Mouse (Mus musculus): Measurements from ENCODE around the gene Nhsl1. TPM values are rescaled to one million over a fixed set of nuclear protein-coding genes. Genes with fewer than 3 reads are reported as not detected.

Nhsl1 gene
- polyA plus RNA-seq, 1 experiment from 2014 or later, result 17.1 TPM

DNA sequence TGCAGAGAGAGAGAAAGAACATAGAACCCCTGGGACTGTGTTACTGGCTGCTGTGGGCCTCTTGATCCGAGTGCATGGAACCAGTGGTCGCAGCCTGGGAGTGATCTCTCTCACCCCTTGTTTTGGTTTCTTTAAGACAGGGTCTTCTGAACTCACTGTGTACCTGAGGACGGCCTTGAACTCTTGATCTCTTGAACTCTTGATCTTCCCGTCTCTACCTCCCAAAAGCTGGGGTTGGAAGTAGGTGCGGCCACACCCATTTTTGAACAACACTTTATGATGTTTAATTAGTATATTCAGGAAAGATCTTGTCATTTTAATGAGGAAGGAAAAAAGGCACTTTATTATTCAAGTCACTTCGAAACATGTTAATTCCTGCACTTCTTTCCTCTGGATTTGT lies 37.7 kb downstream of the Nhsl1 start:
- H3K36me3 ChIP-seq (ENCODE audit: control insufficient read depth, insufficient read depth, low read length), result no peaks in the 10 kb centered on the region
- no peak overlapping the region for H3K27ac ChIP-seq (ENCODE audit: low read depth, low read length)
- no peaks in the 10 kb centered on the region for H3K4me1 ChIP-seq (ENCODE audit: control insufficient read depth, insufficient read depth, low read length)
- H3K4me3 ChIP-seq (ENCODE audit: low read depth, low read length), result no peak overlapping the region
- no peak for ATAC-seq
- WGBS, result 84% methylated on average over 6 of the region's 6 CpGs
- no peak for DNase-seq (ENCODE audit: low spot score)
- no peaks in the 10 kb centered on the region for H3K9me3 ChIP-seq (replicated peaks; ENCODE audit: control insufficient read depth, low read length)
- no peaks in the 10 kb centered on the region for H3K27me3 ChIP-seq (replicated peaks; ENCODE audit: control insufficient read depth, insufficient read depth, low read length)
- H3K9ac ChIP-seq (ENCODE audit: low read length), result no peak overlapping the region
- no peak overlapping the region for H3K4me2 ChIP-seq (ENCODE audit: low read length)

GRCm38 (mm10) chr10:18357212-18357611 lies 38.4 kb downstream of the Nhsl1 start:
- Histone ChIP-seq H3K27ac (ENCODE audit: low read depth, low read length) (no peak overlapping the region), H3K4me3 (ENCODE audit: low read depth, low read length) (no peak overlapping the region), H3K4me2 (ENCODE audit: low read length) (no peak overlapping the region), H3K36me3 (ENCODE audit: control insufficient read depth, insufficient read depth, low read length) (no peaks in the 10 kb centered on the region), H3K9ac (ENCODE audit: low read length) (no peak overlapping the region), H3K27me3 (replicated peaks; ENCODE audit: control insufficient read depth, insufficient read depth, low read length) (no peaks in the 10 kb centered on the region), H3K9me3 (replicated peaks; ENCODE audit: control insufficient read depth, low read length) (no peaks in the 10 kb centered on the region), H3K4me1 (ENCODE audit: control insufficient read depth, insufficient read depth, low read length) (no peaks in the 10 kb centered on the region)
- ATAC-seq (no peak), DNase-seq (ENCODE audit: low spot score) (peak; percentile 25)
- WGBS, result 72% methylated on average over 6 of the region's 6 CpGs

DNA sequence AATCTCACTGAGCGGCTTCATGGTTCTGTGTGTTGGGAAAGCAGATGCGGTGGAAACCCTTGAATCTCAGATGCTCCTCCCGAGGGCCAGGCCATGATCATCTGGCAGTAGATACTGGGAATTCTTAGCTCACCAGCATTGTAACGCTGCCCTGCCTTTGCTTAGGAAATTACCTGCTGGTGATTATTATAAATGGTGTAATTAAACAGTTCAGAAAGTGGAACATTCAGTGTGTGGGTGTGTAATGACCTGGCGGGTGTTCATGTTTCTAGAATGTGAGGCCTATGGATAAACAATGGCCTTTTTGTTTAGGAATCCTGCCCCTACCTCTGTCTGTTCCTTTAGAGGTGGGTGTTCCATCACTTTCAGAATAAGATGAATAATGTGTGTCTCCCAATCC lies 39.7 kb downstream of the Nhsl1 start:
- Histone ChIP-seq H3K4me1 (ENCODE audit: control insufficient read depth, insufficient read depth, low read length) (no peaks in the 10 kb centered on the region), H3K9ac (ENCODE audit: low read length) (no peak overlapping the region), H3K9me3 (replicated peaks; ENCODE audit: control insufficient read depth, low read length) (no peaks in the 10 kb centered on the region), H3K4me2 (ENCODE audit: low read length) (no peak overlapping the region), H3K27me3 (replicated peaks; ENCODE audit: control insufficient read depth, insufficient read depth, low read length) (0 out of 2 replicates have a peak, but pooled peaks cover under 1% of the 10 kb centered on the region), H3K27ac (ENCODE audit: low read depth, low read length) (no peak overlapping the region), H3K4me3 (ENCODE audit: low read depth, low read length) (no peak overlapping the region), H3K36me3 (ENCODE audit: control insufficient read depth, insufficient read depth, low read length) (no peaks in the 10 kb centered on the region)
- ATAC-seq, result no peak
- 67% methylated on average over 5 of the region's 5 CpGs for WGBS
- DNase-seq (ENCODE audit: low spot score), result no peak

DNA sequence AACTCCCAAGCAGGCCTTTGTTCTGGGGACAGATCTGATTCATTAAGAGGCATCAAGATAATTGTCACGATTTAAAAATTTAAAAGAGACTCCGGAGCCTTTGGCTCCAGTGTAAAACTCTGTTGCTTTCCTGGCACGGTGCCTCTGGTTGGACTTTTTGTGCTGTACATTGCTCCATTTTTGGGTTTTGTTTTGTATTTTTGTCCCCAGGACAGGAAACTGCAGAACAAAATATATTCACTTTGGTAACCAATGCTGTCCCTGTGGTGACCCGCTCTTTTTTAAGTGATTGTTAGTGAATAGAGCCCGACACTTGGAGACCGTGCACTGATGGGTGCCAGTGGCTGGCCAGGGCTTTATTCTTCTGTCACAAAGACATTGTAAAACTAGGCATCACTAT lies 41.4 kb downstream of the Nhsl1 start:
- DNase-seq (ENCODE audit: low spot score) (peak; percentile 89), ATAC-seq (peak; percentile 86)
- Histone ChIP-seq H3K4me3 (ENCODE audit: low read depth, low read length) (no peak overlapping the region), H3K4me1 (ENCODE audit: control insufficient read depth, insufficient read depth, low read length) (no peaks in the 10 kb centered on the region), H3K36me3 (ENCODE audit: control insufficient read depth, insufficient read depth, low read length) (no peaks in the 10 kb centered on the region), H3K27ac (ENCODE audit: low read depth, low read length) (no peak overlapping the region), H3K4me2 (ENCODE audit: low read length) (0 out of 2 replicates have a peak overlapping the region, but pooled peaks have one; percentile 7), H3K9ac (ENCODE audit: low read length) (no peak overlapping the region), H3K9me3 (replicated peaks; ENCODE audit: control insufficient read depth, low read length) (no peaks in the 10 kb centered on the region), H3K27me3 (replicated peaks; ENCODE audit: control insufficient read depth, insufficient read depth, low read length) (0 out of 2 replicates have a peak, but pooled peaks cover 2% of the 10 kb centered on the region)
- WGBS, result 15% methylated on average over 6 of the region's 6 CpGs

DNA sequence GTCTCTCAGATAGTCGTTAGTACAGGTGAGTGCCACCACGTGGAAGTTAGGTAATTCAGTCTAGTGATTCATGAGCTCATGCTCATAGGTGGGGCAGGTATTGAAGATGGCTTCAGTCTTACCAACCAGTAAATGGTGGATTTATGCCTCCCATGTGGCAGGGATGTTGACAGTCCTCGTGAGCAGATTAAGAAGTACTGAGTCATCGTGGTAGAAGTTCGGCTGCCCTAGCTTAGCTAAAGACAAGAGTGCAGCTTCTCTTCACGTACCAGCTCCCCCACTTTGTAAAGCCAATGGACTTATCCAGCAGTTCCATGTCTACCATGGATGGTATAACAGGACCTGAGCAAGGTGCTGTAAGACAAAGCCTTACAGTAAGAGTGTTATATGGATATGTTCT lies 46.6 kb downstream of the Nhsl1 start:
- ATAC-seq (no peak), DNase-seq (ENCODE audit: low spot score) (no peak)
- Histone ChIP-seq H3K4me3 (ENCODE audit: low read depth, low read length) (no peak overlapping the region), H3K36me3 (ENCODE audit: control insufficient read depth, insufficient read depth, low read length) (no peaks in the 10 kb centered on the region), H3K9ac (ENCODE audit: low read length) (no peak overlapping the region), H3K27me3 (replicated peaks; ENCODE audit: control insufficient read depth, insufficient read depth, low read length) (peaks cover 2% of the 10 kb centered on the region; the same call in 1 of the 2 replicates), H3K9me3 (replicated peaks; ENCODE audit: control insufficient read depth, low read length) (no peaks in the 10 kb centered on the region), H3K27ac (ENCODE audit: low read depth, low read length) (no peak overlapping the region), H3K4me1 (ENCODE audit: control insufficient read depth, insufficient read depth, low read length) (no peaks in the 10 kb centered on the region), H3K4me2 (ENCODE audit: low read length) (no peak overlapping the region)
- 93% methylated on average over 6 of the region's 6 CpGs for whole genome bisulfite sequencing

- ATAC-seq (no peak), DNase-seq (ENCODE audit: low spot score) (peak; percentile 33)
- Histone ChIP-seq H3K4me3 (ENCODE audit: low read depth, low read length) (no peak overlapping the region), H3K4me2 (ENCODE audit: low read length) (no peak overlapping the region), H3K4me1 (ENCODE audit: control insufficient read depth, insufficient read depth, low read length) (no peaks in the 10 kb centered on the region), H3K36me3 (ENCODE audit: control insufficient read depth, insufficient read depth, low read length) (no peaks in the 10 kb centered on the region), H3K9ac (ENCODE audit: low read length) (no peak overlapping the region), H3K27me3 (replicated peaks; ENCODE audit: control insufficient read depth, insufficient read depth, low read length) (peaks cover 2% of the 10 kb centered on the region; the same call in 1 of the 2 replicates), H3K9me3 (replicated peaks; ENCODE audit: control insufficient read depth, low read length) (no peaks in the 10 kb centered on the region), H3K27ac (ENCODE audit: low read depth, low read length) (no peak overlapping the region)
- WGBS, result 67% methylated on average over 7 of the region's 7 CpGs
These were observed 47.9 kb downstream of the Nhsl1 start for GRCm38 (mm10) chr10:18366697-18367096.

GRCm38 (mm10) chr10:18368111-18368510 lies 49.3 kb downstream of the Nhsl1 start:
- ATAC-seq (no peak), DNase-seq (ENCODE audit: low spot score) (no peak)
- Histone ChIP-seq H3K9me3 (replicated peaks; ENCODE audit: control insufficient read depth, low read length) (no peaks in the 10 kb centered on the region), H3K4me2 (ENCODE audit: low read length) (no peak overlapping the region), H3K4me3 (ENCODE audit: low read depth, low read length) (no peak overlapping the region), H3K9ac (ENCODE audit: low read length) (no peak overlapping the region), H3K4me1 (ENCODE audit: control insufficient read depth, insufficient read depth, low read length) (no peaks in the 10 kb centered on the region), H3K36me3 (ENCODE audit: control insufficient read depth, insufficient read depth, low read length) (no peaks in the 10 kb centered on the region), H3K27ac (ENCODE audit: low read depth, low read length) (no peak overlapping the region), H3K27me3 (replicated peaks; ENCODE audit: control insufficient read depth, insufficient read depth, low read length) (peaks cover 2% of the 10 kb centered on the region; the same call in 1 of the 2 replicates)
- WGBS, result 96% methylated on average over 8 of the region's 8 CpGs

DNA sequence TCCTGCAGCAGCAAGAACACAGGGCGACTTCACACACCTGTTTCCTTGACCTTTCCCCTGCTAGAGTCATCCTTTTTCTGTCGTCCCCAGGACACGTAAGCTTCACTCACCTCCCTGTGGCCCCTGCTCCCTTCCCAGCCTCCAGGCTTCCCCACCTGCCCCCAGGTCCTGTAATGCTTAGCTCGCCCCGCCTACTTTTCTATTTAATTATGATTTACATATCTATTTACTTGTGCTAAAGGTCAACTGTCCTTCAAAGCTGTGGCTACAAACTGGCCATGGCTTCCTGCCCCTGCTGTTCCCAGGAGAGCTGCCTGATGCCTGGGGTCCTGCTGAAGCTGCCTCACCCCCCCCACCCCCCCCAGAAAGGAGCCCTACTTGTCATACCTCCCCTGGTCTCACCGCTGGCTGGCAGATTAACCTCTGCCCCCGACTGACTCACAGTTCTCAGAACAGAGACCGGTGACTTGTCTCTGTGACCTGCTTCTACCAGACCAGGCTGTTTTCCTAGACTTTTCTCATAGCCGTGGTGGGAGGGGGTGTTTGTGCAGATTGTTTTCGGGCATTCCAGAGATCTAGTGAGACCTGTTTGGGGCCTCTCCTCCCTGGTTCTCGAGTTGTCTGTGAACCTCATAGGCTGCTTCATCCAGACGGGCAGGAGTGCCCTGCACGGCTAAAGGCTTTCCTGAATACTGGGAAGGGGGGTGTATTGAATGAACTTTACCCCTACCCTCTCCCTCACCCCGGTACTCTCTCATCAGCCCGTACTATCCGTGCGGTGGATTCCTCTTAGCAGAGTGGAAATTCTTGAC lies 51.9 kb downstream of the Nhsl1 start:
- no peak overlapping the region for H3K9ac ChIP-seq (ENCODE audit: low read length)
- ATAC-seq (no peak), DNase-seq (ENCODE audit: low spot score) (no peak)
- no peaks in the 10 kb centered on the region for H3K36me3 ChIP-seq (ENCODE audit: control insufficient read depth, insufficient read depth, low read length)
- peaks cover 7% of the 10 kb centered on the region for H3K4me1 ChIP-seq (ENCODE audit: control insufficient read depth, insufficient read depth, low read length)
- no peak overlapping the region for H3K4me3 ChIP-seq (ENCODE audit: low read depth, low read length)
- no peaks in the 10 kb centered on the region; the same call in 1 of the 2 replicates for H3K27me3 ChIP-seq (replicated peaks; ENCODE audit: control insufficient read depth, insufficient read depth, low read length)
- H3K9me3 ChIP-seq (replicated peaks; ENCODE audit: control insufficient read depth, low read length), result no peaks in the 10 kb centered on the region
- no peak overlapping the region for H3K27ac ChIP-seq (ENCODE audit: low read depth, low read length)
- 29% methylated on average over 17 of the region's 17 CpGs for WGBS
- H3K4me2 ChIP-seq (ENCODE audit: low read length), result no peak overlapping the region

DNA sequence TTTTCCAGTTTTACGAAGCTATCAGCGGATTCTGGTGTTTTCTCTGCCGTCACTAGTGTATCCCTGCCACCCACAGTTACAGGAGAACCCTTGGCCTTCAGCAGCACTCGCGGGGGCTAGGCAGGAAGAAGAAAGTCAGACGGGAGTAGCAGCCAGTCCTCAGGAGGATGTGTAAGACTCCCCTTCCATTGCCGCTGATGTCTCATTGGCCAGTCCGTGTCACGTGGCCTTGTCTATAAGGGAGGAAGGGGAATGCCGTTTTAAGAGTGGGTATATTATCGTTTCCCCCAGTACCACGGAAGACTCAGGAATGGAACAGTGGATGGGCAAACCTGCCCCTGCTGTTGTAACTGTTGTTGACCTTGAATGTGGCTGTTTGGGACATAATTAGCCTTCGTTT lies 53.1 kb downstream of the Nhsl1 start:
- Histone ChIP-seq H3K9ac (ENCODE audit: low read length) (0 out of 2 replicates have a peak overlapping the region, but pooled peaks have one; percentile 26), H3K9me3 (replicated peaks; ENCODE audit: control insufficient read depth, low read length) (no peaks in the 10 kb centered on the region), H3K4me1 (ENCODE audit: control insufficient read depth, insufficient read depth, low read length) (peaks cover 8% of the 10 kb centered on the region), H3K27me3 (replicated peaks; ENCODE audit: control insufficient read depth, insufficient read depth, low read length) (no peaks in the 10 kb centered on the region; the same call in 1 of the 2 replicates), H3K36me3 (ENCODE audit: control insufficient read depth, insufficient read depth, low read length) (no peaks in the 10 kb centered on the region), H3K4me2 (ENCODE audit: low read length) (peak overlapping the region; percentile 35), H3K4me3 (ENCODE audit: low read depth, low read length) (no peak overlapping the region), H3K27ac (ENCODE audit: low read depth, low read length) (no peak overlapping the region)
- peak; percentile 80 for ATAC-seq
- WGBS, result 42% methylated on average over 13 of the region's 13 CpGs
- peak; percentile 66 for DNase-seq (ENCODE audit: low spot score)

Data from forebrain, embryonic 14.5 days (tissue).